Mouse (Mus musculus) midbrain, postnatal 0 days (tissue): ENCODE measurements around the gene Ano9. TPM values are rescaled to one million over a fixed set of nuclear protein-coding genes. Genes with fewer than 3 reads are reported as not detected.

Source experiments
- ATAC-seq: fragments of 200-750 bp; cut with Nextera tagmentation; 2 replicates; pipeline ENCODE4 v1.8.0; 2017; ENCODE audit warnings: moderate number of reproducible peaks, mild to moderate bottlenecking, moderate TSS enrichment, moderate library complexity; ENCODE audit not compliant: low FRiP score
- DNase-seq: peaks from one replicate; pipeline ENCODE4 v3.0.0-alpha.2; 2015; ENCODE audit warnings: low spot score
- H3K27ac ChIP-seq: fragments of 300-500 bp; sonication (generic); 2 replicates; pipeline ENCODE4 v1.5.1; 2014; ENCODE audit warnings: low read depth, mild to moderate bottlenecking, low read length, mixed read lengths
- H3K27me3 ChIP-seq: fragments of 300-500 bp; sonication (generic); 2 replicates; pipeline ENCODE4 v1.6.1; 2014; ENCODE audit warnings: low read length, control low read depth, mixed read lengths; ENCODE audit not compliant: insufficient read depth
- H3K36me3 ChIP-seq: fragments of 300-500 bp; sonication (generic); 2 replicates; pipeline ENCODE4 v1.6.1; 2014; ENCODE audit warnings: low read length, control low read depth, mixed read lengths; ENCODE audit not compliant: insufficient read depth
- H3K4me1 ChIP-seq: fragments of 300-500 bp; sonication (generic); 2 replicates; pipeline ENCODE4 v1.6.1; 2014; ENCODE audit warnings: mild to moderate bottlenecking, control low read depth, antibody characterized with exemption, low read length, mixed read lengths; ENCODE audit not compliant: insufficient read depth
- H3K4me2 ChIP-seq: fragments of 300-500 bp; sonication (generic); 2 replicates; pipeline ENCODE4 v1.6.1; 2014; ENCODE audit warnings: low read depth, mild to moderate bottlenecking, low read length, mixed read lengths; ENCODE audit not compliant: poor library complexity, severe bottlenecking
- H3K4me3 ChIP-seq: fragments of 300-500 bp; sonication (generic); 2 replicates; pipeline ENCODE4 v1.5.1; 2014; ENCODE audit warnings: low read depth, mild to moderate bottlenecking, low read length, moderate library complexity
- H3K9ac ChIP-seq: fragments of 300-500 bp; sonication (generic); replicated peaks from 2 replicates; pipeline ENCODE4 v1.6.1; 2014; ENCODE audit warnings: mild to moderate bottlenecking, low read length, moderate library complexity, mixed read lengths; ENCODE audit not compliant: poor library complexity, severe bottlenecking
- H3K9me3 ChIP-seq: fragments of 300-500 bp; sonication (generic); 2 replicates; pipeline ENCODE4 v1.6.1; 2016; ENCODE audit warnings: low read length, control low read depth
- CTCF ChIP-seq: IDR thresholded peaks from 2 replicates; pipeline ENCODE4 v1.5.1; 2016; ENCODE audit warnings: antibody characterized with exemption, mild to moderate bottlenecking
- WGBS: fragments of 180-500 bp; shearing (Covaris S2); extraction: QIAGEN DNeasy Blood & Tissue Kit; methylation state at CpG from one replicate; pipeline ENCODE4 v1.1.7; 2014; 5-methylcytosine and 5-hydroxymethylcytosine counted together
- polyA plus RNA-seq: library from polyadenylated mRNA; unstranded; fragments of >200 nt; fragmentation: Nextera tagmentation; extraction: Ambion mirVana; gene quantifications from 2 replicates; pipeline ENCODE4 v1.2.1, GENCODE M21; 2015
- total RNA-seq: library from RNA; depleted of rRNA; stranded (reverse); fragments of >200 nt; gene quantifications from 2 replicates; pipeline ENCODE4 v1.2.3, GENCODE M21; 2014

Ano9 gene
- total and polyA plus RNA-seq, 2 experiments from 2014 or later: 0.72 to 1.1 TPM

- Histone ChIP-seq H3K4me1 (peaks cover 7% of the 10 kb centered on the region; the same call in 1 of the 2 replicates), H3K36me3 (no peaks in the 10 kb centered on the region), H3K4me3 (no peak overlapping the region), H3K4me2 (no peak overlapping the region), H3K27ac (no peak overlapping the region), H3K27me3 (no peaks in the 10 kb centered on the region), H3K9ac (no peak overlapping the region), H3K9me3 (no peaks in the 10 kb centered on the region)
- DNase-seq (no peak), ATAC-seq (no peak)
- 82% methylated on average over 4 of the region's 4 CpGs for WGBS
- no peak for TF ChIP-seq CTCF
Measured at GRCm38 (mm10) chr7:141073782-141074181, 43.8 kb downstream of the Ano9 start.

GRCm38 (mm10) chr7:141072017-141072745, 45.4 kb downstream of the Ano9 start:
- H3K4me3 ChIP-seq: no peak overlapping the region
- H3K27me3 ChIP-seq: no peaks in the 10 kb centered on the region
- DNase-seq (no peak), ATAC-seq (no peak)
- 0 out of 2 replicates have a peak overlapping the region, but pooled peaks have one; percentile 8 for H3K9ac ChIP-seq
- H3K9me3 ChIP-seq: no peaks in the 10 kb centered on the region
- TF ChIP-seq CTCF: peak; percentile 67
- peak overlapping the region; percentile 9; the same call in 1 of the 2 replicates for H3K4me2 ChIP-seq
- H3K27ac ChIP-seq: no peak overlapping the region
- 40% methylated on average over 23 of the region's 23 CpGs for WGBS
- H3K36me3 ChIP-seq: peaks cover 14% of the 10 kb centered on the region; the same call in 1 of the 2 replicates
- H3K4me1 ChIP-seq: peaks cover 7% of the 10 kb centered on the region; the same call in 1 of the 2 replicates

GRCm38 (mm10) chr7:141070058-141070862, 47.3 kb downstream of the Ano9 start:
- Histone ChIP-seq H3K9ac (peak overlapping the region; percentile 59), H3K36me3 (peaks cover 30% of the 10 kb centered on the region), H3K27me3 (no peaks in the 10 kb centered on the region), H3K27ac (peak overlapping the region; percentile 92), H3K4me3 (peak overlapping the region; percentile 36), H3K4me1 (peaks cover 7% of the 10 kb centered on the region; the same call in 1 of the 2 replicates), H3K4me2 (peak overlapping the region; percentile 66), H3K9me3 (no peaks in the 10 kb centered on the region)
- TF ChIP-seq CTCF: peak; percentile 91
- ATAC-seq: peak; percentile 74
- WGBS: under 1% methylated on average over 51 of the region's 51 CpGs
- DNase-seq: peak; percentile 90

- H3K36me3 ChIP-seq: peaks cover 48% of the 10 kb centered on the region
Measured at GRCm38 (mm10) chr7:141068351-141068750, 49.3 kb downstream of the Ano9 start.

GRCm38 (mm10) chr7:141064576-141064975, 53.0 kb downstream of the Ano9 start:
- Histone ChIP-seq H3K4me3 (no peak overlapping the region), H3K27ac (no peak overlapping the region), H3K9ac (no peak overlapping the region), H3K36me3 (peaks cover 48% of the 10 kb centered on the region), H3K9me3 (no peaks in the 10 kb centered on the region), H3K27me3 (no peaks in the 10 kb centered on the region), H3K4me1 (peaks cover 12% of the 10 kb centered on the region), H3K4me2 (no peak overlapping the region)
- WGBS: 92% methylated on average over 7 of the region's 7 CpGs
- no peak for TF ChIP-seq CTCF
- ATAC-seq: no peak
- no peak for DNase-seq

More at GRCm38 (mm10) chr7:141068351-141068750, 49.3 kb downstream of the Ano9 start:
- Histone ChIP-seq H3K4me1 (peaks cover 7% of the 10 kb centered on the region; the same call in 1 of the 2 replicates), H3K27ac (no peak overlapping the region), H3K4me3 (no peak overlapping the region), H3K4me2 (no peak overlapping the region), H3K27me3 (no peaks in the 10 kb centered on the region), H3K9me3 (no peaks in the 10 kb centered on the region), H3K9ac (no peak overlapping the region)
- DNase-seq (no peak), ATAC-seq (no peak)
- 83% methylated on average over 19 of the region's 19 CpGs for WGBS
- no peak for TF ChIP-seq CTCF

- peaks cover 14% of the 10 kb centered on the region for H3K4me1 ChIP-seq
- TF ChIP-seq CTCF: no peak
- H3K36me3 ChIP-seq: peaks cover 48% of the 10 kb centered on the region
- DNase-seq: no peak
- H3K27me3 ChIP-seq: no peaks in the 10 kb centered on the region
- no peak overlapping the region for H3K27ac ChIP-seq
- H3K4me2 ChIP-seq: no peak overlapping the region
- ATAC-seq: no peak
- H3K9ac ChIP-seq: no peak overlapping the region
- WGBS: 80% methylated on average over 6 of the region's 7 CpGs
- no peaks in the 10 kb centered on the region for H3K9me3 ChIP-seq
- H3K4me3 ChIP-seq: no peak overlapping the region
Measured at GRCm38 (mm10) chr7:141064175-141064574, 53.4 kb downstream of the Ano9 start.
